ENCODE assay signal across 25 mouse cellular contexts in genomic region chr4:9011952-9012351, GRCm38 (mm10).
DNase-seq lines count a peak whose midpoint lies in the region; ATAC-seq and TF ChIP-seq lines count a peak whose summit lies in the region.
"Had no signal": no experiment of that assay in that cellular context is flagged by ENCODE, and none has a peak within 500 bp of the region (broad histone marks: within the 10 kb centered on the region; RNA-seq: fewer than 3 reads in every experiment).

No protein-coding gene starts in this region.

- H3K4me1 ChIP-seq in hindbrain, embryonic 15.5 days (replicated peaks) = peaks cover 58% of the 10 kb centered on the region
- peaks cover 59% of the 10 kb centered on the region for H3K4me1 ChIP-seq in hindbrain, embryonic 10.5 days (replicated peaks)
- H3K4me1 ChIP-seq in neural tube, embryonic 13.5 days (replicated peaks) = peaks cover 56% of the 10 kb centered on the region
- peaks cover 49% of the 10 kb centered on the region for H3K4me1 ChIP-seq in neural tube, embryonic 15.5 days
- H3K4me1 ChIP-seq in thymus, adult 2 months (replicated peaks; ENCODE audit: control insufficient read depth, insufficient read depth, low read length) = peaks cover 12% of the 10 kb centered on the region
- H3K4me1 ChIP-seq: liver, embryonic 13.5 days had no signal

- DNase-seq in cerebellum, postnatal 14 days = peak; percentile 43 to 58
- DNase-seq in cerebellum, adult 11-12 months = no peak
- no peak for DNase-seq in hindbrain, embryonic 10.5 days (ENCODE audit: low spot score)
- no peak for DNase-seq in thymus, adult 2 months
- DNase-seq: adrenal gland, postnatal 25 days; B cell, adult 2 months; gastrocnemius, adult 2 months; gastrocnemius, postnatal 36 days; heart, adult 18-20 months; heart, postnatal 36 days; kidney, adult 8-10 months; layer of hippocampus, postnatal 36 days; left cerebral cortex, postnatal 4 days; liver, embryonic 13.5 days; lung, adult 18-20 months; lung, postnatal 4 days; thymus, postnatal 4 days had no signal

- no peaks in the 10 kb centered on the region for H3K27me3 ChIP-seq in hindbrain, embryonic 15.5 days
- H3K27me3 ChIP-seq in hindbrain, embryonic 10.5 days (ENCODE audit: insufficient read depth, poor library complexity, severe bottlenecking) = no peaks in the 10 kb centered on the region
- H3K27me3 ChIP-seq in neural tube, embryonic 13.5 days = no peaks in the 10 kb centered on the region
- H3K27me3 ChIP-seq in neural tube, embryonic 15.5 days (replicated peaks) = 0 out of 2 replicates have a peak, but pooled peaks cover 3% of the 10 kb centered on the region
- H3K27me3 ChIP-seq in thymus, adult 2 months (ENCODE audit: control insufficient read depth, insufficient read depth, low read length) = no peaks in the 10 kb centered on the region
- H3K27me3 ChIP-seq: liver, embryonic 13.5 days; midbrain, embryonic 13.5 days had no signal

- no peaks in the 10 kb centered on the region for H3K36me3 ChIP-seq in hindbrain, embryonic 15.5 days
- H3K36me3 ChIP-seq in hindbrain, embryonic 10.5 days = no peaks in the 10 kb centered on the region
- H3K36me3 ChIP-seq in neural tube, embryonic 13.5 days = no peaks in the 10 kb centered on the region
- H3K36me3 ChIP-seq in neural tube, embryonic 15.5 days = no peaks in the 10 kb centered on the region
- H3K36me3 ChIP-seq in thymus, adult 2 months (ENCODE audit: control insufficient read depth, insufficient read depth, low read length) = no peaks in the 10 kb centered on the region
- H3K36me3 ChIP-seq: liver, embryonic 13.5 days; midbrain, embryonic 13.5 days had no signal

- no peak overlapping the region for H3K4me2 ChIP-seq in hindbrain, embryonic 15.5 days
- H3K4me2 ChIP-seq in neural tube, embryonic 13.5 days = no peak overlapping the region
- H3K4me2 ChIP-seq in neural tube, embryonic 15.5 days = no peak overlapping the region
- H3K4me2 ChIP-seq: heart, embryonic 11.5 days; liver, embryonic 13.5 days had no signal

- H3K4me3 ChIP-seq in hindbrain, embryonic 15.5 days = no peak overlapping the region
- H3K4me3 ChIP-seq in hindbrain, embryonic 10.5 days = no peak overlapping the region
- H3K4me3 ChIP-seq in neural tube, embryonic 13.5 days = no peak overlapping the region
- H3K4me3 ChIP-seq in neural tube, embryonic 15.5 days (replicated peaks) = no peak overlapping the region
- H3K4me3 ChIP-seq in thymus, adult 2 months (ENCODE audit: control insufficient read depth, insufficient read depth, low read length) = no peak overlapping the region
- H3K4me3 ChIP-seq: gastrocnemius, adult 2 months; liver, embryonic 13.5 days; midbrain, embryonic 13.5 days had no signal

- no peaks in the 10 kb centered on the region for H3K9me3 ChIP-seq in hindbrain, embryonic 15.5 days
- no peaks in the 10 kb centered on the region for H3K9me3 ChIP-seq in hindbrain, embryonic 10.5 days
- no peaks in the 10 kb centered on the region for H3K9me3 ChIP-seq in neural tube, embryonic 13.5 days
- no peaks in the 10 kb centered on the region for H3K9me3 ChIP-seq in neural tube, embryonic 15.5 days (replicated peaks)
- H3K9me3 ChIP-seq: liver, embryonic 13.5 days; megakaryocyte, embryonic 14.5 days; midbrain, embryonic 13.5 days had no signal

- ATAC-seq in hindbrain, embryonic 15.5 days (ENCODE audit: low FRiP score, low read depth) = no peak
- ATAC-seq in neural tube, embryonic 13.5 days (ENCODE audit: low read depth) = no peak
- no peak for ATAC-seq in neural tube, embryonic 15.5 days (ENCODE audit: low FRiP score)
- ATAC-seq: intestine, embryonic 16.5 days had no signal

- no peak overlapping the region for H3K9ac ChIP-seq in hindbrain, embryonic 15.5 days
- H3K9ac ChIP-seq in neural tube, embryonic 13.5 days = 0 out of 2 replicates have a peak overlapping the region, but pooled peaks have one; percentile 47
- no peak overlapping the region for H3K9ac ChIP-seq in neural tube, embryonic 15.5 days (replicated peaks)
- H3K9ac ChIP-seq: liver, embryonic 13.5 days; midbrain, embryonic 13.5 days had no signal

- H3K27ac ChIP-seq in hindbrain, embryonic 15.5 days (replicated peaks) = 0 out of 2 replicates have a peak overlapping the region, but pooled peaks have one; percentile 60
- H3K27ac ChIP-seq in hindbrain, embryonic 10.5 days = no peak overlapping the region
- H3K27ac ChIP-seq in neural tube, embryonic 13.5 days (replicated peaks) = no peak overlapping the region
- no peak overlapping the region for H3K27ac ChIP-seq in neural tube, embryonic 15.5 days (replicated peaks)
- no peak overlapping the region for H3K27ac ChIP-seq in thymus, adult 2 months (ENCODE audit: control insufficient read depth, insufficient read depth, low read length)
- H3K27ac ChIP-seq: gastrocnemius, adult 2 months; kidney, postnatal 0 days; liver, embryonic 13.5 days had no signal

- TF ChIP-seq CTCF in thymus, adult 2 months (IDR thresholded peaks at IDR 0.05; ENCODE audit: borderline replicate concordance, control insufficient read depth, extremely low read depth, insufficient read depth, low read length, poor library complexity) = no peak

- no peak for TF ChIP-seq POLR2A in thymus, adult 2 months (IDR thresholded peaks at IDR 0.05; ENCODE audit: control insufficient read depth, extremely low read depth, insufficient read depth, low read length, poor library complexity)

- WGBS in hindbrain, embryonic 15.5 days = 39% methylated on average over 3 of the region's 3 CpGs
- WGBS in hindbrain, embryonic 10.5 days = 68% methylated on average over 3 of the region's 3 CpGs
- WGBS in neural tube, embryonic 13.5 days = 42% methylated on average over 3 of the region's 3 CpGs
- WGBS in neural tube, embryonic 15.5 days = 45% methylated on average over 3 of the region's 3 CpGs
- 82% methylated on average over 3 of the region's 3 CpGs for WGBS in thymus, adult 2 months

Comparison
In these comparisons a context has a peak if more than half of its experiments do, and no peak if none do; other contexts are left out.
1. DNase-seq: peak in cerebellum, postnatal 14 days (2 of 2); none in cerebellum, adult 11-12 months (single experiment), hindbrain, embryonic 10.5 days (single experiment) and thymus, adult 2 months (single experiment).